Mouse (Mus musculus): ENCODE data around the gene Actc1. TPM values are rescaled to one million over a fixed set of nuclear protein-coding genes. Genes with fewer than 3 reads are reported as not detected.

Actc1 gene
- polyA plus RNA-seq, 1 experiment from 2014 or later: 10.2 TPM

DNA sequence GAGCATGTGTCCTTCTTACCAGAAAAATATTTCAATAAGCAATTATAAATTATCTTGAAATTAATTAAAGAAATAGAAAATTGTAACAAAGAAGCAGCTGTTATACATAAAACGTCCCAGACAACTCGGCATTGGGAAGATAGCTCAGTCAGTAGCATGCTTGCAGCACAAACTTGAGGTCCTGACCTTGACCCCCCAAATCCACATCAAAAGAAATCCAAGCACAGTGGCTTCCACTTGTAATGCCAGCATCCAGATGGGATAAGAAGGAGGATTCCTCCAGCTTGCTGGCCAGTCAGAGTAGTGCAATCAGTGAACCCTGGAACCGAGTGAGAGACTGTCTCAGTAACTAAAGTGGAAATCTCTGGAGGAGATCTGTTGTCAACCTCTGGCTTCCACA lies 12.9 kb upstream of the Actc1 start:
- H3K4me1 ChIP-seq (replicated peaks; ENCODE audit: control insufficient read depth, insufficient read depth, low read length): no peaks in the 10 kb centered on the region
- H3K9me3 ChIP-seq (ENCODE audit: control insufficient read depth): no peaks in the 10 kb centered on the region
- no peak overlapping the region for H3K4me2 ChIP-seq (replicated peaks; ENCODE audit: low read depth)
- no peak for TF ChIP-seq CTCF (IDR thresholded peaks at IDR 0.05; ENCODE audit: low read depth)
- no peaks in the 10 kb centered on the region for H3K27me3 ChIP-seq (replicated peaks; ENCODE audit: control insufficient read depth, insufficient read depth, low read length)
- 65% methylated on average over 3 of the region's 3 CpGs for WGBS
- H3K27ac ChIP-seq (ENCODE audit: low read depth, low read length): no peak overlapping the region
- no peak for ATAC-seq
- H3K36me3 ChIP-seq (ENCODE audit: control insufficient read depth, insufficient read depth): no peaks in the 10 kb centered on the region
- no peak overlapping the region for H3K4me3 ChIP-seq (ENCODE audit: low read depth, low read length)
- no peak overlapping the region for H3K9ac ChIP-seq (ENCODE audit: low read depth, low read length)

DNA sequence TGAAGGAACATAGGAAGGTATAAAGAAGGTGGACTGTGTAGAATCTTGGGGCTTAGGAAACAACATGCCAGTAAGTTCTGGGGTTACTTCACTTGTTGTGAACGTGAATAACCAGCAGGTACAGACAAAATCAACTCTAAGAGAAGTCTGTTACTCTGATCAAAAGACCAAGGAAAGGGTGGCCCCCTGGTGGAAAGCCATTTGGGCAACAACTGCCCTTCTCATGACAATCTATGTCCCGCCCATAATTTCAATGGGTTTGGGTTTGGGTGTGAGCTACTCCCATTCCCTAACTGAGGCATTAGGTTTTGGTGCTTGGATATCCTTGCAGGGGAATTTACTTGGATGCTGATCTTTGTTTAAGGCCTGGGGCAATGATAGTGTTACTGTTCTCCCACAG lies 10.7 kb upstream of the Actc1 start:
- no peak overlapping the region for H3K4me2 ChIP-seq (replicated peaks; ENCODE audit: low read depth)
- no peak overlapping the region for H3K9ac ChIP-seq (ENCODE audit: low read depth, low read length)
- no peak overlapping the region for H3K27ac ChIP-seq (ENCODE audit: low read depth, low read length)
- no peaks in the 10 kb centered on the region for H3K9me3 ChIP-seq (ENCODE audit: control insufficient read depth)
- ATAC-seq: no peak
- no peak for TF ChIP-seq CTCF (IDR thresholded peaks at IDR 0.05; ENCODE audit: low read depth)
- no peaks in the 10 kb centered on the region for H3K4me1 ChIP-seq (replicated peaks; ENCODE audit: control insufficient read depth, insufficient read depth, low read length)
- no peaks in the 10 kb centered on the region for H3K36me3 ChIP-seq (ENCODE audit: control insufficient read depth, insufficient read depth)
- no peaks in the 10 kb centered on the region for H3K27me3 ChIP-seq (replicated peaks; ENCODE audit: control insufficient read depth, insufficient read depth, low read length)
- WGBS: 59% methylated on average over 2 of the region's 2 CpGs
- H3K4me3 ChIP-seq (ENCODE audit: low read depth, low read length): no peak overlapping the region

DNA sequence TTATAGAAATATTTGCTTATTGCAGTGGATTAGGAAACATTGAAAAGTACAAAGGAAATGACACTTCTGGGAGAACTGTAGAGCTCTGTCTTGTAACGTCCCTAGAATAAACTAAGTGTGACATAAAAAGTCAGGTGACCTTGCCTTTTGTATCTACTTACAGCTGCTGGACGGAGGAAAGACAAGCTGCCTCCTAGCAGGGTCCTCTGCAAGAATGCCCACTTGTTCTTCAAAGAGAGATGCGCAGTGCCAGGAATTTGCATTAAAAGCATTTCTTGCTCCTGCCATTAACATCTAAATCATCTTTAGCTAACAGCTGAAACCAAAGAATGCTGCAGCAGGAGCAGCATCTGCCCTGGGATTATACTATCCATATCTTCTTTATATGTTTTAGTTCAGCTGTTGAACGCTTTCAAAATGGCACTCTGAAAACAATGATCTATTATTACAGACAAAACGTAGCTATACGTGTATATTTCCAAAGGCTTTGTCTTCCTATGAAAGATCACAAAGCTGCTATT lies 6.8 kb upstream of the Actc1 start:
- no peak overlapping the region for H3K9ac ChIP-seq (ENCODE audit: low read depth, low read length)
- H3K4me3 ChIP-seq (ENCODE audit: low read depth, low read length): no peak overlapping the region
- WGBS: 55% methylated on average over 6 of the region's 6 CpGs
- H3K27ac ChIP-seq (ENCODE audit: low read depth, low read length): no peak overlapping the region
- no peaks in the 10 kb centered on the region for H3K36me3 ChIP-seq (ENCODE audit: control insufficient read depth, insufficient read depth)
- no peaks in the 10 kb centered on the region for H3K9me3 ChIP-seq (ENCODE audit: control insufficient read depth)
- H3K4me1 ChIP-seq (replicated peaks; ENCODE audit: control insufficient read depth, insufficient read depth, low read length): no peaks in the 10 kb centered on the region
- TF ChIP-seq CTCF (IDR thresholded peaks at IDR 0.05; ENCODE audit: low read depth): no peak
- H3K4me2 ChIP-seq (replicated peaks; ENCODE audit: low read depth): no peak overlapping the region
- no peaks in the 10 kb centered on the region for H3K27me3 ChIP-seq (replicated peaks; ENCODE audit: control insufficient read depth, insufficient read depth, low read length)
- ATAC-seq: no peak

DNA sequence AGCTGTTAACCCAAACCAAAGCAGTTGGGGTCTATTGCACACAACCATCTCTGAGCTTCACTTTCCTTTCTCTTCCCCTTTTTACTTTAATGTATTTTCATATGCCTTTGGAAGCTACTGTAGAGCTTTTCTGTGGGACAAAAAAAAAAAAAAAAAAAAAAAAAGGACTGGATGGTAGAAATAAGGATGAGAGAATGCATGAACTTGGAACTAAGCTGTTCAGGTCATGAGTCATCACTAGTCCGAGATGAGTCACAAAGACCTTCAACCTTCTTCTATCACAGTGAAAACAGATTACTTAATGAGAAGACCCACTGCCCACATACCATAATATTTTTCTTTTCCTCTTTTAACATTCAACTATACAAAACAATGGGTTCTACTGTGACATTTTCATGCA lies 6.3 kb upstream of the Actc1 start:
- no peak for ATAC-seq
- Histone ChIP-seq H3K4me1 (replicated peaks; ENCODE audit: control insufficient read depth, insufficient read depth, low read length) (no peaks in the 10 kb centered on the region), H3K27ac (ENCODE audit: low read depth, low read length) (no peak overlapping the region), H3K4me2 (replicated peaks; ENCODE audit: low read depth) (no peak overlapping the region), H3K27me3 (replicated peaks; ENCODE audit: control insufficient read depth, insufficient read depth, low read length) (no peaks in the 10 kb centered on the region), H3K4me3 (ENCODE audit: low read depth, low read length) (no peak overlapping the region), H3K36me3 (ENCODE audit: control insufficient read depth, insufficient read depth) (no peaks in the 10 kb centered on the region), H3K9me3 (ENCODE audit: control insufficient read depth) (no peaks in the 10 kb centered on the region), H3K9ac (ENCODE audit: low read depth, low read length) (no peak overlapping the region)
- TF ChIP-seq CTCF (IDR thresholded peaks at IDR 0.05; ENCODE audit: low read depth): no peak
- WGBS: 64% methylated on average over 1 of the region's 1 CpGs

DNA sequence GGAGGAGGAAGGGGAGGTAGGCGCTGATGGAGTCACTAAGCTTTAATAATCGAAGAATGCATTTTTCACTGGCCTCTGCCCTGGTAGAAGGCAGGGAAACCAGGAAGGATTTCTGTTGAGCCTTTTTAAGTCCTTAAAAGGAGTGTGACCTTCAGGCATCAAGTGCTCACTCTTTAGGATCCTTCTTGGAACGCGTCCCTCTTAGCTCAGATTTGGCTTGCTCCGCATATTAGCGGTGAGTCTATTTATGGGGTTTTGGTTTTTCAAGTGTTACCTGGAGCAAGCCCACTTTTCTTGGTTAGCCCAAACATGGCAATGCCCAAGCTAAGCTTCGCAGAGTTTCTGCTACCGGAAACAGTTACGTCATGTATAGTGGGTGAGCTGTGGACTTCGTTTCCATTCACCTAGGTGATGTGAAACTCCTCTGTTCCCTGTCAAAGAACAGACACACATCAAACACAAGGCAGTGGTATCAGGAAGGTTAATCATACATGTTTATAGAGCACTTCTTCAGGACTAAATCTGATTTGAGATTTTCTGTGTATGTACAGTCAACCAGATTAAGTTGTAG lies 5.0 kb upstream of the Actc1 start:
- Histone ChIP-seq H3K27ac (ENCODE audit: low read depth, low read length) (no peak overlapping the region), H3K4me1 (replicated peaks; ENCODE audit: control insufficient read depth, insufficient read depth, low read length) (no peaks in the 10 kb centered on the region), H3K4me2 (replicated peaks; ENCODE audit: low read depth) (no peak overlapping the region), H3K27me3 (replicated peaks; ENCODE audit: control insufficient read depth, insufficient read depth, low read length) (no peaks in the 10 kb centered on the region), H3K36me3 (ENCODE audit: control insufficient read depth, insufficient read depth) (no peaks in the 10 kb centered on the region), H3K4me3 (ENCODE audit: low read depth, low read length) (no peak overlapping the region), H3K9me3 (ENCODE audit: control insufficient read depth) (no peaks in the 10 kb centered on the region), H3K9ac (ENCODE audit: low read depth, low read length) (no peak overlapping the region)
- no peak for ATAC-seq
- no peak for TF ChIP-seq CTCF (IDR thresholded peaks at IDR 0.05; ENCODE audit: low read depth)
- WGBS: 90% methylated on average over 10 of the region's 10 CpGs

DNA sequence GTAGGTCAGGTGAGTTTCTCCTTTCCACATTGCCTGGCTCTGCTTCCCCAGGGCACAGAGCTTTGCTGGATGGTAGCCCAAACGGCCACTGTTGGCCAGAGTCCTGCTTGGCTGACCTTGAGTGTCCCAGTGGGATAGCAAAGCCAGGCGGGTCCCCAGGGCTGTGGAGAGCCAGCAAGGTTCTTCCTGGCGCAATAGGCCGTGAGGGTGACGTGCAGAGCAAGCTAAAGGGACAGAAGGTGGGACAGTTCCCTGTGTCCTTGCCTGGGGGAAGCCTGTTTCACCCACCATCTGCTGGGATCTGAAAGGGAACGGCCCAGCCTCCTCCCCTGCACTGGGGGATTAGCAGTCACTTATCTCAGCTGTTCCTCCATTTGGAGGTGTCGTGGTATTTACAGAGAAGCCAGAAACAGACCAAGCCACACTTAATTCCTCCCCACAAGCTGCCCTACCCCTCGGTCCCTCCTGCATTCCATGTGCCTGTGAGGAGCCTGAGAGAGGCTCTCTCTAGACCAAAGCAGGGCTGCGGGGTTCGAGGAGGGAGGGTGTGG lies 4.0 kb upstream of the Actc1 start:
- H3K27ac ChIP-seq (ENCODE audit: low read depth, low read length): no peak overlapping the region
- H3K9ac ChIP-seq (ENCODE audit: low read depth, low read length): no peak overlapping the region
- no peak for TF ChIP-seq CTCF (IDR thresholded peaks at IDR 0.05; ENCODE audit: low read depth)
- no peaks in the 10 kb centered on the region for H3K9me3 ChIP-seq (ENCODE audit: control insufficient read depth)
- no peaks in the 10 kb centered on the region for H3K4me1 ChIP-seq (replicated peaks; ENCODE audit: control insufficient read depth, insufficient read depth, low read length)
- WGBS: 14% methylated on average over 10 of the region's 10 CpGs
- H3K27me3 ChIP-seq (replicated peaks; ENCODE audit: control insufficient read depth, insufficient read depth, low read length): no peaks in the 10 kb centered on the region
- no peaks in the 10 kb centered on the region for H3K36me3 ChIP-seq (ENCODE audit: control insufficient read depth, insufficient read depth)
- H3K4me3 ChIP-seq (ENCODE audit: low read depth, low read length): no peak overlapping the region
- no peak for ATAC-seq
- no peak overlapping the region for H3K4me2 ChIP-seq (replicated peaks; ENCODE audit: low read depth)
